Mouse (Mus musculus) E14TG2a.4 (cell line): ENCODE results near the gene Phactr2.

Experiments used
- H3K27me3 ChIP-seq: 2 replicates; pipeline ENCODE4 v1.6.1; 2014; ENCODE audit warnings: low read length, control low read depth; ENCODE audit not compliant: insufficient read depth
- H3K36me3 ChIP-seq: 2 replicates; pipeline ENCODE4 v1.6.1; 2014; ENCODE audit warnings: low read length, control low read depth; ENCODE audit not compliant: insufficient read depth
- H3K4me1 ChIP-seq: replicated peaks from 2 replicates; pipeline ENCODE4 v1.6.1; 2014; ENCODE audit warnings: low read depth, low read length, control low read depth
- H3K4me3 ChIP-seq: replicated peaks from 2 replicates; pipeline ENCODE4 v1.5.1; 2014; ENCODE audit warnings: mild to moderate bottlenecking, low read length
- H3K9me3 ChIP-seq: 2 replicates; pipeline ENCODE4 v1.6.1; 2014; ENCODE audit warnings: low read length, control low read depth
- CTCF ChIP-seq: conservative IDR thresholded peaks from 2 replicates; pipeline ENCODE4 v1.5.1; 2014; ENCODE audit warnings: low read length
- NANOG ChIP-seq: IDR thresholded peaks from 2 replicates; pipeline ENCODE4 v1.6.1; 2014; ENCODE audit warnings: borderline replicate concordance, low read length, mixed read lengths
- POU5F1 ChIP-seq: IDR thresholded peaks from 2 replicates; pipeline ENCODE4 v1.6.1; 2014; ENCODE audit warnings: low read length, borderline replicate concordance

The Phactr2 gene

DNA sequence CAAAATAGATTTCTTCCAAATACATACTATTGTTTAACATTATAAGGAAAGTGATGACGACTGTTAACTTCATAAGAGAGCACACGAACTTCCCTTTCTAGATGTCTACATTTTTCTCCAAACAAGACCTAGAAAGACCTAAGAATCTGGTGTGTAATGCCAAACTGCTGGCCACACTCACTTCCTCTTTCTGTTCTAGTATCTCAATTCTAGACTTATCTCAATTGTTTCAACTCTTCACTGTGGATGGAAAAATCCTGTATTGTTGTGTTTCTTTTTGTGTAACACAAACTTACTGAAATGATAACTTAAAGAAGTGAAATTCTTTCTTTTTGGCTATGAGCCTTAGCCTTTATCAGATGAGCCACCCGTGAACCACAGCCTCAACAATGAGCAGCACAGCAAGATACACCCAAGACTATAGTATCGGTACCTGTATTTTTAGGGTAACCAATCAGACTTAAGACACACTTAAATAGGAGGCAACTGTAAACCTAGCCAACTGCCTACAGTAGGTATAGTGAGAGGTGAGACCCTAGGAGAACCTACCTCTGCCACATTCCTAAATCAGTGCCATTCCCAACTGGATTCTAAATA, 289.9 kb downstream of the Phactr2 start:
- TF ChIP-seq CTCF (no peak), NANOG (no peak), POU5F1 (no peak)
- H3K4me3 ChIP-seq, result no peak overlapping the region
- H3K27me3 ChIP-seq, result no peaks in the 10 kb centered on the region
- no peaks in the 10 kb centered on the region for H3K9me3 ChIP-seq
- H3K4me1 ChIP-seq, result peaks cover 8% of the 10 kb centered on the region; the same call in 1 of the 2 replicates
- peaks cover 96% of the 10 kb centered on the region for H3K36me3 ChIP-seq

DNA sequence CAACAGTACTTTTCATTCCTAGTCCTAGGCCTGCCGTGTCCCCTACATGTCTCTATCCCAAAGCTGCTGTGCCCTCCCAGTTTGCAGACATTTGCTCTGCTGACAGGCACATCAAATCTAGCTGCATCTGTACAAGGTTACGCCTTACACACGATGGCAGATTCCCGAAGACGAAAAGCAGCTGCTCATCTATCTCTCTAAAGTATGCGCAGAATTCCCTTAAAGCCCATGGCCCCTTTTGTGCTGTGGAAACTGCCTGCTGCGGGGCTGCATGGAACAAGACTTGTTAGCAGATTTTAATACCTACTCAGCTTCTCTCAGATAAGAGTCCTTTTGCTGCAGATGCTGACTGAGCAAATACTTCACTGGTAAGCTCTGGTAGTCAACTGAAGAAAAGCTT, 294.0 kb downstream of the Phactr2 start:
- TF ChIP-seq POU5F1 (no peak), NANOG (no peak), CTCF (no peak)
- Histone ChIP-seq H3K4me1 (peaks cover 5% of the 10 kb centered on the region; the same call in 1 of the 2 replicates), H3K27me3 (no peaks in the 10 kb centered on the region), H3K9me3 (no peaks in the 10 kb centered on the region), H3K4me3 (no peak overlapping the region), H3K36me3 (peaks cover 97% of the 10 kb centered on the region)

GRCm38 (mm10) chr10:13177973-13178624, 296.1 kb downstream of the Phactr2 start, which contains the start of gene Zc2hc1b:
TSS of gene Zc2hc1b (minus strand) at chr10:13178023.
- TF ChIP-seq POU5F1, result no peak
- TF ChIP-seq CTCF, result no peak
- TF ChIP-seq NANOG, result no peak
- Histone ChIP-seq H3K27me3 (no peaks in the 10 kb centered on the region), H3K4me1 (no peaks in the 10 kb centered on the region), H3K4me3 (no peak within 1 kb of the TSS), H3K9me3 (no peaks in the 10 kb centered on the region), H3K36me3 (peaks cover 77% of the 10 kb centered on the region)

DNA sequence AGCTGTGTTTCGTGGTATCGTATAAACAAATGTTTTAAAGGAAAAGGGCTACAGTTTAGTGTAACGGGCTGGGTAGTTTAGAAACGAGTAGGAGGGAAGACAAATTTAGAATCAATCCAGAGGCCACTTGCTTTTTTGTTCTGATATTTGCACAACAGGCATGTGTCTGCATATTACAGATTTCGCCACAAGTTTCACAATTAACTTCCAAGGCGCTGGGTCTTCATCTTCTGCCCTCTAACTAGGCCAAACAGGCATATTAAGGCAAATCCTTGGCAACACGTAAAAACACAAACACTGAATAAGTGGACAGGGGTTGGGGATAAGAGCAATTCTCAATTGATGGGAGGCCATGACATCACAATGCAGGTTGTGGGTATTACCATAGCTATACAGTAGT, 298.3 kb downstream of the Phactr2 start:
- no peaks in the 10 kb centered on the region for H3K27me3 ChIP-seq
- H3K4me3 ChIP-seq, result no peak overlapping the region
- peaks cover 54% of the 10 kb centered on the region for H3K36me3 ChIP-seq
- no peaks in the 10 kb centered on the region for H3K9me3 ChIP-seq
- TF ChIP-seq POU5F1 (no peak), CTCF (no peak), NANOG (no peak)
- no peaks in the 10 kb centered on the region for H3K4me1 ChIP-seq

- Histone ChIP-seq H3K36me3 (peaks cover 24% of the 10 kb centered on the region), H3K4me1 (peaks cover 12% of the 10 kb centered on the region), H3K9me3 (no peaks in the 10 kb centered on the region), H3K27me3 (no peaks in the 10 kb centered on the region; the same call in 1 of the 2 replicates), H3K4me3 (no peak overlapping the region)
- no peak for TF ChIP-seq CTCF
- no peak for TF ChIP-seq POU5F1
- TF ChIP-seq NANOG, result no peak
Measured at GRCm38 (mm10) chr10:13172798-13173221, 301.4 kb downstream of the Phactr2 start.

GRCm38 (mm10) chr10:13171461-13171860, 302.8 kb downstream of the Phactr2 start:
- Histone ChIP-seq H3K4me3 (no peak overlapping the region), H3K9me3 (no peaks in the 10 kb centered on the region), H3K36me3 (peaks cover 10% of the 10 kb centered on the region), H3K4me1 (peaks cover 18% of the 10 kb centered on the region), H3K27me3 (no peaks in the 10 kb centered on the region; the same call in 1 of the 2 replicates)
- TF ChIP-seq NANOG, result no peak
- no peak for TF ChIP-seq POU5F1
- no peak for TF ChIP-seq CTCF

GRCm38 (mm10) chr10:13170739-13171448, 303.3 kb downstream of the Phactr2 start:
- Histone ChIP-seq H3K4me1 (peaks cover 18% of the 10 kb centered on the region), H3K9me3 (no peaks in the 10 kb centered on the region), H3K36me3 (peaks cover 4% of the 10 kb centered on the region), H3K4me3 (no peak overlapping the region), H3K27me3 (no peaks in the 10 kb centered on the region; the same call in 1 of the 2 replicates)
- TF ChIP-seq NANOG (no peak), POU5F1 (no peak), CTCF (no peak)

- Histone ChIP-seq H3K9me3 (no peaks in the 10 kb centered on the region), H3K4me1 (peaks cover 18% of the 10 kb centered on the region), H3K36me3 (no peaks in the 10 kb centered on the region), H3K4me3 (no peak overlapping the region), H3K27me3 (no peaks in the 10 kb centered on the region; the same call in 1 of the 2 replicates)
- TF ChIP-seq NANOG, result no peak
- TF ChIP-seq POU5F1, result no peak
- no peak for TF ChIP-seq CTCF
Measured at GRCm38 (mm10) chr10:13168461-13168860, 305.8 kb downstream of the Phactr2 start.
